Mouse (Mus musculus): ENCODE data around the gene Lifr.

The Lifr gene

GRCm38 (mm10) chr15:7090211-7090765, at the start of gene Lifr:
Lifr (plus strand) TSS chr15:7090614.
- peak; percentile 38 for DNase-seq (ENCODE audit: low spot score)

- peak; percentile 44 for DNase-seq (ENCODE audit: low spot score)
These were observed 46.2 kb upstream of the Lifr start for GRCm38 (mm10) chr15:7044081-7044749.

- DNase-seq (ENCODE audit: low spot score): no peak
These were observed 45.4 kb upstream of the Lifr start for GRCm38 (mm10) chr15:7045056-7045455.

- DNase-seq (ENCODE audit: low spot score): no peak
These were observed 42.5 kb upstream of the Lifr start for GRCm38 (mm10) chr15:7047931-7048330.

GRCm38 (mm10) chr15:7048916-7049315, 41.5 kb upstream of the Lifr start:
- DNase-seq (ENCODE audit: low spot score): no peak

GRCm38 (mm10) chr15:7051666-7052065, 38.7 kb upstream of the Lifr start:
- no peak for DNase-seq (ENCODE audit: low spot score)

GRCm38 (mm10) chr15:7052117-7052516, 38.3 kb upstream of the Lifr start:
- no peak for DNase-seq (ENCODE audit: low spot score)

GRCm38 (mm10) chr15:7056851-7057250, 33.6 kb upstream of the Lifr start:
- no peak for DNase-seq (ENCODE audit: low spot score)

GRCm38 (mm10) chr15:7060522-7060921, 29.9 kb upstream of the Lifr start:
- no peak for DNase-seq (ENCODE audit: low spot score)

- no peak for DNase-seq (ENCODE audit: low spot score)
These were observed 28.3 kb upstream of the Lifr start for GRCm38 (mm10) chr15:7061995-7062697.

GRCm38 (mm10) chr15:7062698-7063009, 27.8 kb upstream of the Lifr start:
- DNase-seq (ENCODE audit: low spot score): no peak

- DNase-seq (ENCODE audit: low spot score): no peak
These were observed 26.7 kb upstream of the Lifr start for GRCm38 (mm10) chr15:7063521-7064240.

GRCm38 (mm10) chr15:7064992-7065523, 25.4 kb upstream of the Lifr start:
- DNase-seq (ENCODE audit: low spot score): no peak

GRCm38 (mm10) chr15:7065624-7066023, 24.8 kb upstream of the Lifr start:
- no peak for DNase-seq (ENCODE audit: low spot score)

GRCm38 (mm10) chr15:7066752-7067151, 23.7 kb upstream of the Lifr start:
- DNase-seq (ENCODE audit: low spot score): no peak

GRCm38 (mm10) chr15:7069374-7069773, 21.0 kb upstream of the Lifr start:
- DNase-seq (ENCODE audit: low spot score): no peak

GRCm38 (mm10) chr15:7070199-7070794, 20.1 kb upstream of the Lifr start:
- no peak for DNase-seq (ENCODE audit: low spot score)

GRCm38 (mm10) chr15:7073269-7073668, 17.1 kb upstream of the Lifr start:
- no peak for DNase-seq (ENCODE audit: low spot score)

- DNase-seq (ENCODE audit: low spot score): no peak
These were observed 15.2 kb upstream of the Lifr start for GRCm38 (mm10) chr15:7075185-7075584.

GRCm38 (mm10) chr15:7078356-7078755, 12.1 kb upstream of the Lifr start:
- DNase-seq (ENCODE audit: low spot score): no peak

GRCm38 (mm10) chr15:7079631-7080337, 10.6 kb upstream of the Lifr start:
- DNase-seq (ENCODE audit: low spot score): no peak
